In genomic region chr8:45410882-45411281, GRCm38 (mm10) we compare ENCODE assay signal across 8 mouse cellular contexts. TPM values are rescaled to one million over a fixed set of nuclear protein-coding genes. Genes with fewer than 3 reads are reported as not detected.
DNase-seq lines count a peak whose midpoint lies in the region; ATAC-seq and TF ChIP-seq lines count a peak whose summit lies in the region.

Tlr3 (minus strand) TSS chr8:45411080.

- TF ChIP-seq CTCF in liver, adult 2 months (IDR thresholded peaks at IDR 0.05; ENCODE audit: low read depth, low read length), result no peak

- WGBS in liver, adult 2 months, result 10% methylated on average over 2 of the region's 2 CpGs
- 70% methylated on average over 2 of the region's 2 CpGs for WGBS in forebrain, embryonic 11.5 days
- WGBS in midbrain, embryonic 15.5 days, result 73% methylated on average over 2 of the region's 2 CpGs

- peak; percentile 86 for DNase-seq in liver, adult 2 months (ENCODE audit: extremely low read depth, low read depth, low spot score)
- DNase-seq in liver, result no peak
- no peak for DNase-seq in forebrain, embryonic 11.5 days (ENCODE audit: low spot score)
- peak; percentile 12 for DNase-seq in kidney, postnatal 14 days
- no peak for DNase-seq in frontal cortex, postnatal 14 days (ENCODE audit: low spot score in 2 of 2)
- DNase-seq in B cell, adult 2 months, result no peak

- no peaks in the 10 kb centered on the region for H3K36me3 ChIP-seq in liver, adult 2 months (ENCODE audit: control insufficient read depth, insufficient read depth, low read length)
- no peaks in the 10 kb centered on the region for H3K36me3 ChIP-seq in forebrain, embryonic 11.5 days (ENCODE audit: control insufficient read depth, insufficient read depth, low read length)
- H3K36me3 ChIP-seq in midbrain, embryonic 15.5 days (replicated peaks), result no peaks in the 10 kb centered on the region

- no peaks in the 10 kb centered on the region for H3K79me2 ChIP-seq in liver, adult 2 months (ENCODE audit: control insufficient read depth, insufficient read depth, low read length)

- H3K27me3 ChIP-seq in liver, adult 2 months (ENCODE audit: control insufficient read depth, insufficient read depth, low read length), result no peaks in the 10 kb centered on the region
- H3K27me3 ChIP-seq in forebrain, embryonic 11.5 days (ENCODE audit: control insufficient read depth, insufficient read depth, low read length), result no peaks in the 10 kb centered on the region
- no peaks in the 10 kb centered on the region for H3K27me3 ChIP-seq in midbrain, embryonic 15.5 days (replicated peaks)

- peaks cover 6% of the 10 kb centered on the region for H3K4me1 ChIP-seq in liver, adult 2 months (ENCODE audit: control insufficient read depth, insufficient read depth, low read length)
- no peaks in the 10 kb centered on the region for H3K4me1 ChIP-seq in forebrain, embryonic 11.5 days (replicated peaks; ENCODE audit: control insufficient read depth, insufficient read depth, low read length)
- peaks cover 7% of the 10 kb centered on the region for H3K4me1 ChIP-seq in midbrain, embryonic 15.5 days

- H3K9me3 ChIP-seq in forebrain, embryonic 11.5 days (ENCODE audit: control insufficient read depth, low read length), result no peaks in the 10 kb centered on the region
- H3K9me3 ChIP-seq in midbrain, embryonic 15.5 days, result no peaks in the 10 kb centered on the region

- peak within 1 kb of the TSS; percentile 56 for H3K4me2 ChIP-seq in forebrain, embryonic 11.5 days (ENCODE audit: low read depth, low read length, severe bottlenecking)
- peak within 1 kb of the TSS; percentile 57 for H3K4me2 ChIP-seq in midbrain, embryonic 15.5 days

- TF ChIP-seq POLR2A in liver, adult 2 months (IDR thresholded peaks at IDR 0.05; ENCODE audit: extremely low read depth, insufficient read depth, low read length), result no peak

- H3K4me3 ChIP-seq in liver, adult 2 months (ENCODE audit: insufficient read depth, low read depth, low read length), result peak within 1 kb of the TSS; percentile 64
- H3K4me3 ChIP-seq in forebrain, embryonic 11.5 days (ENCODE audit: low read depth, low read length), result peak within 1 kb of the TSS; percentile 29
- peak within 1 kb of the TSS; percentile 33 for H3K4me3 ChIP-seq in midbrain, embryonic 15.5 days

- no peak for ATAC-seq in forebrain, embryonic 11.5 days (replicated peaks; ENCODE audit: low FRiP score)
- ATAC-seq in midbrain, embryonic 15.5 days (replicated peaks), result no peak
- ATAC-seq in frontal cortex, adult (ENCODE audit: low TSS enrichment), result no peak

- peak within 1 kb of the TSS; percentile 45 for H3K9ac ChIP-seq in liver, adult 2 months (ENCODE audit: low read depth, low read length)
- peak within 1 kb of the TSS; percentile 54 for H3K9ac ChIP-seq in forebrain, embryonic 11.5 days (ENCODE audit: low read length)
- peak within 1 kb of the TSS; percentile 21; the same call in 1 of the 2 replicates for H3K9ac ChIP-seq in midbrain, embryonic 15.5 days

- peak within 1 kb of the TSS; percentile 59 for H3K27ac ChIP-seq in liver, adult 2 months (replicated peaks; ENCODE audit: insufficient read depth, low read depth, low read length)
- H3K27ac ChIP-seq in forebrain, embryonic 11.5 days (ENCODE audit: low read depth, low read length), result 0 out of 2 replicates have a peak within 1 kb of the TSS, but pooled peaks have one; percentile 32
- no peak within 1 kb of the TSS for H3K27ac ChIP-seq in midbrain, embryonic 15.5 days

RNA-seq across cellular contexts. Expression of gene Tlr3, which starts in this region (rescaled TPM):
- total RNA-seq in liver, adult 2 months (2014; rRNA removed), result 3.6 and 5.3 TPM in 2 replicates
- 1.2 and 2.6 TPM in 2 replicates for polyA plus RNA-seq in liver, adult 2 months (2012; rRNA removed)
- 0.86 and 1.3 TPM in 2 replicates for polyA plus RNA-seq in forebrain, embryonic 11.5 days (2014; fragmentation: Nextera tagmentation; extraction: Ambion mirVana)
- polyA plus RNA-seq in midbrain, embryonic 15.5 days (2015; fragmentation: Nextera tagmentation; extraction: Ambion mirVana), result 1.1 and 1.3 TPM in 2 replicates

Comparison
In these comparisons a context has a peak if more than half of its experiments do, and no peak if none do; other contexts are left out.
1. DNase-seq: peak in liver, adult 2 months (single experiment) and kidney, postnatal 14 days (single experiment); none in liver (single experiment), forebrain, embryonic 11.5 days (single experiment), frontal cortex, postnatal 14 days (0 of 2) and B cell, adult 2 months (0 of 2).
2. Peak in every context shown above with its lines, with median percentiles within 50 percentile points of each other: H3K4me3 ChIP-seq and H3K9ac ChIP-seq.